Mouse (Mus musculus) kidney, postnatal 4 days (tissue): ENCODE results near the gene Rufy3.

ENCODE experiments used
- DNase-seq, 2 experiments: peaks; one replicate each; pipeline ENCODE4 v3.0.0; 2021; ENCODE audit warnings: mixed read lengths in 2 of 2

Gene Rufy3

DNA sequence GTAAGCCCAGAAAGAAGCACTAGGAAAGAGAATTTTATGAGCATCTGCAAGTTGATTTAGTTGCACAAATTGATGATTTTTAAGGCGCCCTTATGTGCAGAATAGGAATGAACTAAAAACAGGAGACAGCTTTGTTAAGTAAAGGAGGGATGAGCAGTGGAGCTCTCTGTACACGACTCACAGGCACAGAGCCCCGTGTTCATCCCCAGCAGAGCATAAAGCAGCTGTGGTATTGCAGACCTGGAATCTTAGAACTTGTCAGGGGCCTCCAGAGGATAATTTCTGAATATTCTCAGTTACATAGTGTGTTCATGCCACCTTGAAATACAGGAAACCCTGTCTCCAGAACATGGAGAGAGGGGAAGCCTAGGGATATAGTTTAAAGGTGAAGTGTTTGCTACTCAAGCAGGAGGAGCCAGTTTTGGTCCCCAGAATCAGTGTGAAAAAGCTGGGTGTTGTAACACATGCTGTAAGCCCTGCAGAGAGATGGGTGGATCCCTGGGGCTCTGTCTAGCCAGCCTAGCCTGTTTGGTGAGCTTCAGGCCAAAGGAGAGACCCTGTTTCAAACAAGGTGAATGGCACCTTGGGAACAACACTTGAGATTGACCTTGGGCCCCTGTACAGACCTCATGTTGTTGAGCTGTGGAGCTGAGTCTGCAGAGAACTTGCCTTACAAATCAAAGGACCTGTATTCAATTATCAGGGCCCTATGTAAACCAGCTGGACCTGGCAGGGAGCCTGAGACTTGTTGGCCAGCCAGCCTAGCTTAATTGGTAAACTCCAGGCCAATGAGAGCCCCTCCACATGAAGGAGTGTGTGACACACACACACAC, 10.9 kb downstream of the Rufy3 start:
- DNase-seq, result peak in 1 of 2 experiments; percentile 16

DNA sequence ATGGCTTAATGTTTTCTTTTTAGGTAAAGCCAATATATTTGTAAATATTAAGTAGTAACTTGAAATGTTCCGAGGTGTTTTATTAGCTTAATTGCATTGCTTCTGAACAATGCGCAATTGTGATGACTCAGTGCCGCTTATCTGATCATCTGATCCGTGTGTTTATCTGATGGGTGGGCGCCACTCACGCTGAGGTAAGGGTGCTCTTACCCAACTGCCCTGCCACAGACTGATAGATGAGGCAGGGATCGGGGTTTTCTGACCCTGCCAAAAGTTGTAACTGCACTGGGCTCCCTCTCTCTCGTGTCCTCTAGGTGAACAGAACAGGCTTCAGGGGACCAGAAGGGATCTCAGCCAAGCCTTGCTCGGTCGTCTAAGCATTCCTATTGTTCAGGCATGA, 15.8 kb downstream of the Rufy3 start:
- DNase-seq, result no peak

- DNase-seq, result no peak
These were observed 16.5 kb downstream of the Rufy3 start for GRCm38 (mm10) chr5:88581343-88581742.

GRCm38 (mm10) chr5:88583271-88584031, 18.6 kb downstream of the Rufy3 start:
- peak; percentile 28 to 55 for DNase-seq

DNA sequence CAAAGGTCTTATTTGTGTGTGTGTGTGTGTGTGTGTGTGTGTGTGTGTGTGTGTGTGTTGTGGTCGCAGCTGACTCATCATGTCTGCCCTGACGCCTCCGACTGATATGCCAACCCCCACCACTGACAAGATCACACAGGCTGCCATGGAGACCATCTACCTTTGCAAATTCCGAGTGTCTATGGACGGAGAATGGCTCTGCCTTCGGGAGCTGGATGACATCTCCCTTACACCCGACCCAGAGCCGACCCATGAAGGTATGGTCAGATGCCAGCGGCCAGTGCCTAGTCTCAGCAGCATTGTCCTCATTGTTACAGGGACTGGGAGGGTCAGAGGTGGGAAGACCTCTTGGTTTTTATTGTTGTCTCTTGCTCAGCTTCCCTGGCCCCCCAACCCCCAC, 19.2 kb downstream of the Rufy3 start:
- peak in 1 of 2 experiments; percentile 20 for DNase-seq

- peak in 1 of 2 experiments; percentile 35 for DNase-seq
These were observed 21.8 kb downstream of the Rufy3 start for GRCm38 (mm10) chr5:88586407-88587174.

DNA sequence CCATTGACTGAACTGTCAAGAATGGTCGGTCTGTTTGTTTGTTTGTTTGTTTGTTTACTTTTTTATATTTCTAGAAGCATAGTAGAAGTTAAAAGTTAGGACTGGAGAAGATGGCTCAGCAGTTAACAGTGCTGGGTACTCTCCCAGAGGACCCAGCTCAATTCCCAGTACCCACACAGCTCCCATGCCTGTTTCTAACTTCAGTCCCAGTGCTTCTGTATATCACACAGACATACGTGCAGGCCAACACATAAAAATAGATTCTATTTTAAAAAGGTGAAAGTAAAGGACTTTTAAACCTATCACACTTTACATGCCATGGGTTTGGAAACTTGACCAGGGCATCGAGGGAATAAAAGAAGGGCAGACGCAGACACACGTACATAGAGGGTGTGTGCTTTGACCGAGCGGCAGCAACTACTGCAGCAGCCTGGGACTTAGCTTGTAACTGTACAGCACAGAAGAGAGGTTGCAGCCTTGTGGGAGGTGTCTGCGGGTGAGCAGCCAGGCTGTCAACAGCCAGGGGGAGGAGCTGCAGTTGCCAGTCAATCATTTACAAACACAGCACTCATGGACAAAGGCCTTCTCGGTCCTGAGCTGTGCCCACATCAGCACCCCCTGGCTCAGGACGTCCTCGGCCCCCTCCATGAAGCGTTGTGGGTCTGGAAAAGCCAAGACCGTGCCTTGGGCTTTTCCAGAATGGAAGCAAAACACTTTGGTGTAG, 22.5 kb downstream of the Rufy3 start:
- DNase-seq, result peak; percentile 69 to 82

GRCm38 (mm10) chr5:88588481-88588880, 23.6 kb downstream of the Rufy3 start:
- no peak for DNase-seq

DNA sequence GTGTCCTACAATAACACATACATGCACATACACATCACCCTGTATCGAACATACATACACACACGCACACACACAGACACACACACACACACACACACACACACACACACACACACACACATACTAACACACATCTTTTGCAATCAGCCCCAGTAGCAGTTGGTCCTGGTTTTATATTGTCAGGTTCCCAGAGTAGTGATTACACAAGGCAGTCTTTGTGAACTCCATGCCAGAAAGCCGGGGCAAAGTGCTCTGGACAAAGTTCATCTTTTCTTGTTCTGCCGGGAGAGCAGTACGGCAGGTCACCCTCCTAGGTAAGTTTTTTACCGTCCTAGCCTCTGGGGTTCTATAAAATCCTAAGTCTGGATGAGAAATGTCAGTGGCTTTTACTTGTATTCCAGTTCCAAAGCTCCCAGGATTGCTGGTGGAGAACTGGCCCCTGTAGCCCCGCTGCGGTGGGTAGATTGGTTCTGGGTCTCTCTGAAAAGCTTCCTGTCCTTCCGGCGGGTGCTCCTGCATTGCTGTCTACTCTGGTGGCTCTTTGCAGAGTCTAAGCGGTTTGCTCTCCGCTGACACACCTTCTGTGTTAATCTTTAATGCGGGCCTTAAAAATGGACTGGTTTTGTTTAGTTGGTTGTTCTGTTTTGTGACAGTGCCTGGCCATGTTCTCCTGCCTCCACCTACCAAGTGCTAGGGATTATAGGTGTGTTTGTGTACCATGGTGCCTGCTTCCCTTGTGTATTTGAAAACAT, 28.8 kb downstream of the Rufy3 start:
- peak; percentile 21 to 56 for DNase-seq

DNA sequence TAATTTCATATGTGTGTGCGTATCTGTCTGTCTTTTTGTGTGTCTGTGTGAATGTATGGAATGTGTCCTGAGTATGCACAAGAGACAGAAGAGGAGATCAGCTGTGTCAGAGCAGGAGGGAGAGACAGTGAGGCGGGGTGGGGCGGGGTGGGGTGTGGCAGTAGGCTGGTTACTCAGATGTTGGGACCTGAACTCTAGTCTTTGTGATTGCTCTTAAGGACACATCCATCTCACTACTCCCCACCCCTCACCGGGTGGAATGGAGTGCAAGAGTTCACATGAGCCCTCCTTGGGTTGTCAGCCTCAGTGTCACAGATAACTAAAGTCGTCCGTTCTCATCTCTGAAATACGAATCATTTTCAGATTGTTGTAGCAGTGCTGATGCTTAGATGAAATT, 29.3 kb downstream of the Rufy3 start:
- DNase-seq, result no peak

DNA sequence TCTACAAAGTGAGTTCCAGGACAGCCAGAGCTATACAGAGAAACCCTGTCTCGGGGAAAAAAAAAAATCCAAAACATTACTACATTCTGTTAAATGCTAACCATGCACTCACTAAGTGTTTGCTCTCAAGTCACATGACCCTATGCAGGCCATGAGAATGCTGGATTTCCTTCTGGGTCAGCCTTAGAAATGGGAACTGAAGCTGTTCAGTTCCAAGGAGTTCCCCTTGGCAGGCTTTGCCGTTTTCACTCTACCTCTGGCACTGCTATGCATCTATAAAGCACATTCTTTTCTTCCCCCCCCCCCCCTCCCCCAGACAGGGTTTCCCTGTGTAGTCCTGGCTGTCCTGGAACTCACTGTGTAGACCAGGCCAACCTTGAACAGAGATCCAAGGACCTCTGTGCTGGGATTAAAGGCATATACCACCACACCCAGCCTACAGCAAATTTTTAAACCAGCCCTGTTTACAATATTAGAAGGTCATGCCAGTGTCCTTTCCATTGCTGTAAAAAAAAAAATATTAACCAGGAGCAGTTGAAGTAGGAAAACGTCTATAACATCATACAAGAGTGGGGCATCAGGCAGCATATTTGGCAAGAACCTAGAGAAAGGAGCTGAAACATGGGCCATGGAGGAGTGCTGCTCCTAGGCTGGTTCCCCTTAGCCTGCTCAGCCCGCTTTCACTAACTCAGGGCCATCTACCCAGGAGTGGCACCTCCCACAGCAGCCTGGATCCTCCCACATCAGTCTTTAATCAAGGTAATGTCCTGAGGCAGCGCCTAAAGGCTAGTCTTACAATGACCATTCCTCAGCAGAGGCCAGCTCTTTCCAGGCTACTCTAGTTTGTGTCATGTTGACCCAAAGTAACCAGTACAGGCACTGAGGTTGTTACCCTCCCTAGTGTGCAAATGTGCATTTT, 31.0 kb downstream of the Rufy3 start:
- DNase-seq, result peak in 1 of 2 experiments; percentile 37

DNA sequence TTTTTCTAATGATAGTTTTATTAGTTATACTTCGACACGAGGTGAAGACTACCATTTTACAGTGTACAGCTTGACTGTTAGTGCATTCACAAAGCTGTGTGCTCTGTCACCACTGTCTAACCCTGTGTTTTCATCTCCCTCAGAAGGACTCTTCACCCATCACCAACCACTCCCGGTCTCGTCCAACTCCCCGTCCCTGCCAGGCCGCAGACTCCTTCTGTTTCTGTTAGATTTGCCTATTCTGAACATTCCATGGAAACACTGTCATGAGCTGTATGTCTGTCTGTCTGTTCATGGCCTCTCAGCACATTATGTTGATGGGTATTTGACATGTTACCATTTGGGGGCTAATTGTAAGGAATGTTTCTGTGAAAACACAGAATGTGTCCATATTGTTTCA, 34.1 kb downstream of the Rufy3 start:
- no peak for DNase-seq

GRCm38 (mm10) chr5:88602030-88602429, 37.2 kb downstream of the Rufy3 start:
- no peak for DNase-seq

GRCm38 (mm10) chr5:88602713-88603112, 37.9 kb downstream of the Rufy3 start:
- no peak for DNase-seq

DNA sequence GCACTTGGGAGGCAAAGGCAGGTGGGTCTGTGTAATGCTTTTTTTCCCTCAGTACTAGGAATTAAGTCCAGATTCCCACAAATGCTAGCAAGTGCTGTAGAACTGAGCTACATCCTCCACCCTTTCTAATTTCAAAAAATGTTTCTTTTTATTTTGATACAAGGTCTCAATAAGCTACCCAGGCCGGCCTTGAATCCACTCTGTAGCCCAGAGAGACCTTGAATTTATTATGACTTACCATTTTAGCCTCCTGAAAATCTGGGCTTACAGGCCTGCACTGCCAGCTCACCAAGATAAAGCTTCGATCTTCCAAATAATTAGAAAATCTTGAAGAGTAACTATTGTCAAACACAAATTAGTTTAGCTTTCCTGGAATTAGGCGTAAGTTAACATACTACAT, 39.2 kb downstream of the Rufy3 start:
- no peak for DNase-seq

DNA sequence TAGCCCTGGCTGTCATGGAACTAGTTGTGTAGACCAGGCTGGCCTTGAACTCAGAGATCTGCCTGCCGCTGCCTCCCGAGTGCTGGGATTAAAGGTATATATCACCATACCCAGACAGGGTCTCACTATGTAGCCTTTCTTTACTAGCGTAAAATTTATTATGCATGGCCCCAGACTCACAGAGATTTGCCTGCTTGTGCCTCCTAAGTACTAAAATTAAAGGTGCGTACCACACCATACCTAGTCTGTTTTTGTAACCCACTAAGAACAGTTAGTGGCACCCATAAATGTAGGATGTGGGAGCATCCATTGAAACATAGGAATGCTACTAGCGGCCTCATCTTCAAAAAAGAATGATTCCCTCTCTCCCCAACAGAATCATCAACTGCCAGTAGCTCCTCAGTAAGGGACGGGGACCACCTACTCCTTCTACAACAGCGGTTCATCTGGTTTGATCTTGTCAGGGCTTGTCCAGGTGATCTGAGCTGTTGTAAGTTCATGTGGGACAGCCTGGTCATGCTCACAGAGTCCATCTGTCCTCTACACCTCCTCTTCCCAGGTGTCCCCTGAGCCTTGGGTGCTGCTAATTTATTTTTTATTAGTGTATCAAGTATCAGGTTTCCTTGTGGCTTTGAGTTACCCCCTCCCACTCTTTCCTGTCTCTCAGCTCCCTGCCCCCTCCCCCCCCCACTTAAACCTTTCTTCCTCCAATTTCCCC, 40.0 kb downstream of the Rufy3 start:
- no peak for DNase-seq

GRCm38 (mm10) chr5:88614129-88614528, 49.3 kb downstream of the Rufy3 start:
- no peak for DNase-seq

DNA sequence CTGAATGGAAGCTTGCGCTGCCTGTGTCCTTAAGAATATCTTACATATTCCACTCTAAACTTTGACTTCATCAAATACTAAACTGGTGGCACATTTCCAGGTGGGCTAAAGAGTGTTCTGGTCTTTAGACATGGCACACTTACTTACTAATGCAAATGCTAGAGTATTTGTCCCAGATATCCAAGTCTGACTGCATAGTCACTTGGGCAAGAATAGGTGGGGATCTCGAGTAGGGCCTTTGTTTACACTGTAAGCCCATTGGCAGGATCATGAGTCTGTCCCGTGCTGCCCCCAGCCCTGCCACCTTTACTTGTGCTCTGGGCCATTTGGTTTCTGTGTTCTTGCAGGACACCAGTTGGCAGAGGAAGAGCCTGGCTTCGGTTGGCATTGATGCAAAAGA, 52.1 kb downstream of the Rufy3 start:
- no peak for DNase-seq

- DNase-seq, result no peak
These were observed 62.7 kb downstream of the Rufy3 start for GRCm38 (mm10) chr5:88627545-88627944.

- DNase-seq, result no peak
These were observed 64.3 kb downstream of the Rufy3 start for GRCm38 (mm10) chr5:88629125-88629524.
